Comparison of ENCODE assay signal across 8 mouse cellular contexts in genomic region chr8:111536031-111536977, GRCm38 (mm10). TPM values are rescaled to one million over a fixed set of nuclear protein-coding genes. Genes with fewer than 3 reads are reported as not detected.
A peak's percentile ranks its signal among the peaks of the same experiment; 100 is the strongest.
DNase-seq lines count a peak whose midpoint lies in the region; ATAC-seq and TF ChIP-seq lines count a peak whose summit lies in the region.

Gene Znrf1 (plus strand): TSS chr8:111536097.

- H3K9ac ChIP-seq in embryonic facial prominence, embryonic 13.5 days, result peak within 1 kb of the TSS; percentile 98
- H3K9ac ChIP-seq in heart, adult 2 months (ENCODE audit: low read depth, low read length), result peak within 1 kb of the TSS; percentile 99
- peak within 1 kb of the TSS; percentile 97 for H3K9ac ChIP-seq in limb, embryonic 14.5 days (ENCODE audit: low read depth, low read length, severe bottlenecking)
- peak within 1 kb of the TSS; percentile 97 for H3K9ac ChIP-seq in midbrain, embryonic 16.5 days (ENCODE audit: low read depth, low read length)

- no peaks in the 10 kb centered on the region for H3K36me3 ChIP-seq in embryonic facial prominence, embryonic 13.5 days
- peaks cover 27% of the 10 kb centered on the region for H3K36me3 ChIP-seq in heart, adult 2 months (ENCODE audit: control insufficient read depth, insufficient read depth, low read length)
- H3K36me3 ChIP-seq in kidney, adult 2 months (ENCODE audit: control insufficient read depth, insufficient read depth, low read length), result no peaks in the 10 kb centered on the region
- no peaks in the 10 kb centered on the region for H3K36me3 ChIP-seq in limb, embryonic 14.5 days (ENCODE audit: control insufficient read depth, insufficient read depth, low read length)
- no peaks in the 10 kb centered on the region for H3K36me3 ChIP-seq in midbrain, embryonic 16.5 days (ENCODE audit: control insufficient read depth, insufficient read depth, low read length)

- peak; percentile 89 for ATAC-seq in embryonic facial prominence, embryonic 13.5 days (ENCODE audit: insufficient number of reproducible peaks, insufficient read depth, low FRiP score, low TSS enrichment, low read depth)
- peak; percentile 90 for ATAC-seq in limb, embryonic 14.5 days (ENCODE audit: low FRiP score, low read depth)
- peak; percentile 89 for ATAC-seq in midbrain, embryonic 16.5 days

- DNase-seq in 416B (ENCODE audit: low read depth), result peak; percentile 91
- DNase-seq in adrenal gland, postnatal 36 days, result peak; percentile 78 to 86
- peak; percentile 89 for DNase-seq in heart, adult 2 months
- DNase-seq in kidney, adult 2 months, result peak; percentile 78
- peak; percentile 70 for DNase-seq in limb, embryonic 14.5 days (ENCODE audit: low spot score)
- DNase-seq in spleen, postnatal 14 days (ENCODE audit: low spot score in 2 of 2), result peak; percentile 41 to 64

- intact Hi-C loops in heart, adult 2 months (cut with DNase I), result loop anchor here (1.0 to 5.0 kb wide), 5 partner anchors 14 to 107 kb away; partner anchors contain the start of gene Zfp1

- peak; percentile 69 for TF ChIP-seq CTCF in heart, adult 2 months (IDR thresholded peaks at IDR 0.05)
- peak; percentile 59 for TF ChIP-seq CTCF in kidney, adult 2 months (conservative IDR thresholded peaks at IDR 0.05; ENCODE audit: insufficient read depth, insufficient read length, low read depth, low read length)

- H3K79me2 ChIP-seq in heart, adult 2 months (replicated peaks; ENCODE audit: control insufficient read depth, insufficient read depth, low read length), result peaks cover 5% of the 10 kb centered on the region; the same call in 1 of the 2 replicates

- peak; percentile 35; the same call in 1 of the 2 replicates for TF ChIP-seq POLR2A in heart, adult 2 months (IDR thresholded peaks at IDR 0.05; ENCODE audit: insufficient read depth, low read depth, low read length)
- TF ChIP-seq POLR2A in kidney, adult 2 months (IDR thresholded peaks at IDR 0.05; ENCODE audit: low read depth, low read length), result no peak
- TF ChIP-seq POLR2A in limb, embryonic 14.5 days (IDR thresholded peaks at IDR 0.05; ENCODE audit: borderline replicate concordance, extremely low read depth, insufficient read depth, insufficient read length), result 0 out of 2 replicates have a peak, but pooled peaks have one; percentile 24

- no peaks in the 10 kb centered on the region for H3K9me3 ChIP-seq in embryonic facial prominence, embryonic 13.5 days
- no peaks in the 10 kb centered on the region for H3K9me3 ChIP-seq in limb, embryonic 14.5 days (ENCODE audit: control insufficient read depth, low read length)
- H3K9me3 ChIP-seq in midbrain, embryonic 16.5 days (replicated peaks; ENCODE audit: control insufficient read depth, low read length, poor library complexity, severe bottlenecking), result no peaks in the 10 kb centered on the region

- H3K4me3 ChIP-seq in embryonic facial prominence, embryonic 13.5 days, result peak within 1 kb of the TSS; percentile 98
- H3K4me3 ChIP-seq in heart, adult 2 months, result peak within 1 kb of the TSS; percentile 89
- peak within 1 kb of the TSS; percentile 67 for H3K4me3 ChIP-seq in kidney, adult 2 months (ENCODE audit: insufficient read depth, low read depth, low read length)
- H3K4me3 ChIP-seq in limb, embryonic 14.5 days (replicated peaks; ENCODE audit: low read length), result peak within 1 kb of the TSS; percentile 93
- peak within 1 kb of the TSS; percentile 99 for H3K4me3 ChIP-seq in midbrain, embryonic 16.5 days (ENCODE audit: low read depth, low read length)

- no peaks in the 10 kb centered on the region for H3K27me3 ChIP-seq in embryonic facial prominence, embryonic 13.5 days
- no peaks in the 10 kb centered on the region for H3K27me3 ChIP-seq in heart, adult 2 months (ENCODE audit: control insufficient read depth, insufficient read depth, low read length)
- H3K27me3 ChIP-seq in kidney, adult 2 months (replicated peaks; ENCODE audit: control insufficient read depth, insufficient read depth, low read length), result no peaks in the 10 kb centered on the region
- no peaks in the 10 kb centered on the region for H3K27me3 ChIP-seq in limb, embryonic 14.5 days (ENCODE audit: control insufficient read depth, insufficient read depth, low read length)
- H3K27me3 ChIP-seq in midbrain, embryonic 16.5 days (ENCODE audit: control insufficient read depth, insufficient read depth, low read depth, low read length), result no peaks in the 10 kb centered on the region

- under 1% methylated on average over 63 of the region's 100 CpGs for WGBS in embryonic facial prominence, embryonic 13.5 days
- under 1% methylated on average over 78 of the region's 100 CpGs for WGBS in heart, adult 2 months
- WGBS in kidney, adult 2 months, result under 1% methylated on average over 69 of the region's 100 CpGs
- under 1% methylated on average over 46 of the region's 100 CpGs for WGBS in limb, embryonic 14.5 days
- under 1% methylated on average over 59 of the region's 100 CpGs for WGBS in midbrain, embryonic 16.5 days

- H3K4me2 ChIP-seq in embryonic facial prominence, embryonic 13.5 days, result peak within 1 kb of the TSS; percentile 70
- peak within 1 kb of the TSS; percentile 66 for H3K4me2 ChIP-seq in limb, embryonic 14.5 days (replicated peaks; ENCODE audit: low read depth, low read length, severe bottlenecking)
- peak within 1 kb of the TSS; percentile 92 for H3K4me2 ChIP-seq in midbrain, embryonic 16.5 days (ENCODE audit: low read length)

- TF ChIP-seq EP300 in heart, adult 2 months (IDR thresholded peaks at IDR 0.05; ENCODE audit: insufficient read depth, low read depth, low read length), result 0 out of 2 replicates have a peak, but pooled peaks have one; percentile 35

- peak within 1 kb of the TSS; percentile 95 for H3K27ac ChIP-seq in embryonic facial prominence, embryonic 13.5 days
- peak within 1 kb of the TSS; percentile 89 for H3K27ac ChIP-seq in heart, adult 2 months
- H3K27ac ChIP-seq in kidney, adult 2 months (ENCODE audit: insufficient read depth, low read depth, low read length), result peak within 1 kb of the TSS; percentile 72
- peak within 1 kb of the TSS; percentile 94 for H3K27ac ChIP-seq in limb, embryonic 14.5 days (replicated peaks; ENCODE audit: low read depth, low read length)
- H3K27ac ChIP-seq in midbrain, embryonic 16.5 days (ENCODE audit: low read length), result peak within 1 kb of the TSS; percentile 96

- H3K4me1 ChIP-seq in embryonic facial prominence, embryonic 13.5 days, result peaks cover 32% of the 10 kb centered on the region
- peaks cover 10% of the 10 kb centered on the region for H3K4me1 ChIP-seq in heart, adult 2 months (ENCODE audit: control insufficient read depth, insufficient read depth, low read length)
- H3K4me1 ChIP-seq in kidney, adult 2 months (ENCODE audit: control insufficient read depth, insufficient read depth, low read length), result no peaks in the 10 kb centered on the region; the same call in 1 of the 2 replicates
- H3K4me1 ChIP-seq in limb, embryonic 14.5 days (ENCODE audit: control insufficient read depth, insufficient read depth, low read length), result peaks cover 28% of the 10 kb centered on the region
- peaks cover 32% of the 10 kb centered on the region for H3K4me1 ChIP-seq in midbrain, embryonic 16.5 days (ENCODE audit: control insufficient read depth, insufficient read depth, low read length)

RNA-seq across cellular contexts. Expression of gene Znrf1, which starts in this region (rescaled TPM):
- 10 to 100 TPM; 38.1 to 40.6 TPM for total RNA-seq in adrenal gland, postnatal 36 days (2021)
- polyA plus RNA-seq in embryonic facial prominence, embryonic 13.5 days (2015; fragmentation: Nextera tagmentation; extraction: Ambion mirVana), result 36.2 and 51.5 TPM in 2 replicates
- total RNA-seq in heart, adult 2 months (2021), result 10 to 100 TPM; 54.7 to 59.0 TPM
- polyA plus RNA-seq in heart, adult 2 months (2012; rRNA removed), result 66.7 and 86.2 TPM in 2 replicates
- 38.5 and 39.7 TPM in 2 replicates for polyA plus RNA-seq in kidney, adult 2 months (2012; rRNA removed)
- polyA plus RNA-seq in limb, embryonic 14.5 days (2012; rRNA removed), result 133 and 158 TPM in 2 replicates
- polyA plus RNA-seq in limb, embryonic 14.5 days (2014; fragmentation: Nextera tagmentation; extraction: Ambion mirVana), result 42.4 and 55.3 TPM in 2 replicates
- polyA plus RNA-seq in midbrain, embryonic 16.5 days (2015; fragmentation: Nextera tagmentation; extraction: Ambion mirVana), result 73.2 and 73.4 TPM in 2 replicates

Comparison
In these comparisons a context has a peak if more than half of its experiments do, and no peak if none do; other contexts are left out.
1. Peak in every context shown above with its lines: DNase-seq, ATAC-seq, H3K4me3 ChIP-seq and H3K27ac ChIP-seq.